9 mouse cellular contexts compared by ENCODE assay signal in the genomic region with DNA sequence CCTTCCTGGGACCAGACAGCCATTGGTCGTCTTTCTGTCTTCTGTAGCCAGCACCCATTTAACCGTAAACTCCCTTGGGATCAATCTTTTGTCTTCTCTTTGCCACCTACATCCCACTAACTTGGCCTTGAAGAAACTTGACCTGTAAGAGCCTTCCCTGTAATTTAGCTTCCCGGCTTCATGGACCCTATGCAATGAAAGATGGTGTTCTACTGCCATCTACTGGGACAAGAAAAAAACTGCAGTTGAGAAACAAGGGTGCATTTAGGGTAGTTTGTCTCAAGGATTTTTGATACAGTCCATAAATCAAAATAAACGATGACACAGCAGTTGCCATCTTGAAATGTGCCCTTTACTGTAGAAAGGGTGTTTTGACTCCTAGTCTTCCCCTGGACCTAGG. TPM values are rescaled to one million over a fixed set of nuclear protein-coding genes. Genes with fewer than 3 reads are reported as not detected.
A peak's percentile ranks its signal among the peaks of the same experiment; 100 is the strongest.
DNase-seq lines count a peak whose midpoint lies in the region; TF ChIP-seq lines count a peak whose summit lies in the region.
"Had no signal": no experiment of that assay in that cellular context is flagged by ENCODE, and none has a peak within 500 bp of the region (broad histone marks: within the 10 kb centered on the region; RNA-seq: fewer than 3 reads in every experiment).

No protein-coding gene starts in this region.

- peak; percentile 26; the same call in 1 of the 2 replicates for TF ChIP-seq CTCF in bone marrow, adult 2 months (IDR thresholded peaks at IDR 0.05; ENCODE audit: control insufficient read depth, insufficient read depth, low read length)

- peaks cover 16 to 22% of the 10 kb centered on the region in 2 experiments for H3K4me1 ChIP-seq in ES-E14 (ENCODE audit: control insufficient read depth in 2 of 2, insufficient read depth in 2 of 2, low read length in 2 of 2, poor library complexity in 1 of 2)
- no peaks in the 10 kb centered on the region for H3K4me1 ChIP-seq in bone marrow, adult 2 months (ENCODE audit: control insufficient read depth, insufficient read depth, low read length)

- no peak overlapping the region for H3K4me3 ChIP-seq in ES-E14 (ENCODE audit: insufficient read depth in 1 of 2, low read depth in 1 of 2, low read length in 2 of 2, poor library complexity in 1 of 2, severe bottlenecking in 1 of 2)
- H3K4me3 ChIP-seq in bone marrow, adult 2 months (replicated peaks; ENCODE audit: control insufficient read depth, low read depth, low read length): no peak overlapping the region
- H3K4me3 ChIP-seq: megakaryocyte, embryonic 14.5 days had no signal

- no peaks in the 10 kb centered on the region for H3K9me3 ChIP-seq in ES-E14 (ENCODE audit: control insufficient read depth, insufficient read depth, low read depth, low read length)

- WGBS in bone marrow, adult 2 months: 14% methylated on average over 4 of the region's 4 CpGs
- WGBS in large intestine, adult 2 months: 7% methylated on average over 4 of the region's 4 CpGs

- H3K9ac ChIP-seq in ES-E14 (ENCODE audit: insufficient read depth, low read depth, low read length, poor library complexity, severe bottlenecking): no peak overlapping the region

- no peak overlapping the region for H3K27ac ChIP-seq in ES-E14 (ENCODE audit: insufficient read depth, low read depth, low read length, poor library complexity, severe bottlenecking)
- H3K27ac ChIP-seq in bone marrow, adult 2 months (ENCODE audit: control insufficient read depth, insufficient read depth, low read depth, low read length, poor library complexity): no peak overlapping the region

- in situ Hi-C loops in ES-E14 (cut with MboI; ENCODE audit: low sequenced_read_pairs in 2 of 2, unreplicated experiment in 2 of 2): no loop called here

- TF ChIP-seq POLR2A in bone marrow, adult 2 months (IDR thresholded peaks at IDR 0.05; ENCODE audit: borderline replicate concordance, control insufficient read depth, low read depth, low read length): no peak

- H3K36me3 ChIP-seq in ES-E14 (ENCODE audit: control insufficient read depth, insufficient read depth, low read length, poor library complexity, severe bottlenecking): no peaks in the 10 kb centered on the region

- peak; percentile 39 for DNase-seq in layer of hippocampus, adult 9-10 months (ENCODE audit: low spot score)
- DNase-seq in layer of hippocampus, adult 8-10 months (ENCODE audit: low spot score in 2 of 2): no peak
- DNase-seq in ES-E14 (ENCODE audit: low read depth, low spot score): no peak
- DNase-seq in large intestine, adult 2 months (ENCODE audit: low read depth, low spot score): peak; percentile 42
- no peak for DNase-seq in frontal cortex, postnatal 10 days (ENCODE audit: low spot score in 2 of 2)
- no peak for DNase-seq in thymus, postnatal 25 days
- DNase-seq in heart, adult 11 months: no peak

TF ChIP-seq in ES-E14, 5 proteins besides CTCF, POLR2A, EP300 and RAD21:
- TF ChIP-seq HCFC1 (IDR thresholded peaks at IDR 0.05; ENCODE audit: borderline replicate concordance, insufficient read depth, low read length): no peak
- TF ChIP-seq ZNF384 (IDR thresholded peaks at IDR 0.05; ENCODE audit: low read depth, low read length): no peak
- TF ChIP-seq CHD2 (IDR thresholded peaks at IDR 0.05; ENCODE audit: low read depth, low read length): no peak
- TF ChIP-seq ZC3H11A (IDR thresholded peaks at IDR 0.05; ENCODE audit: borderline replicate concordance, low read depth, low read length): peak; percentile 70; the same call in 1 of the 2 replicates
- no peak for TF ChIP-seq MAFK (IDR thresholded peaks at IDR 0.05; ENCODE audit: insufficient read depth, low read depth, low read length)

RNA-seq across cellular contexts. Expression of a gene that starts 27.0 kb away (rescaled TPM):
- 1 to 10 TPM; 2.9 to 5.3 (median 3.6) TPM for total RNA-seq in layer of hippocampus, adult 8-10 months (2022)
- 2.0 and 2.6 TPM in 2 replicates for total RNA-seq in ES-E14 (2012; rRNA removed)
- polyA plus RNA-seq in bone marrow, adult 2 months (2011; ENCODE audit: insufficient read depth, insufficient read length, low replicate concordance, missing spikeins): 1.2 and 1.7 TPM in 2 replicates
- polyA plus RNA-seq in large intestine, adult 2 months (2012; rRNA removed): 0.60 and 0.86 TPM in 2 replicates

RNA-seq across cellular contexts. Expression of a gene that starts 54.9 kb away (rescaled TPM):
- total RNA-seq in layer of hippocampus, adult 8-10 months (2022): 1 to 10 TPM; 6.6 to 9.4 (median 8.1) TPM
- total RNA-seq in ES-E14 (2012; rRNA removed): 1.0 and 1.8 TPM in 2 replicates
- 6.5 and 11.4 TPM in 2 replicates for polyA plus RNA-seq in bone marrow, adult 2 months (2011; ENCODE audit: insufficient read depth, insufficient read length, low replicate concordance, missing spikeins)
- polyA plus RNA-seq in large intestine, adult 2 months (2012; rRNA removed): 2.9 and 4.4 TPM in 2 replicates

Comparison
In these comparisons a context has a peak if more than half of its experiments do, and no peak if none do; other contexts are left out.
1. DNase-seq: peak in layer of hippocampus, adult 9-10 months (single experiment) and large intestine, adult 2 months (single experiment); none in layer of hippocampus, adult 8-10 months (0 of 2), ES-E14 (single experiment), frontal cortex, postnatal 10 days (0 of 2), thymus, postnatal 25 days (single experiment) and heart, adult 11 months (single experiment).